Mouse (Mus musculus) limb, embryonic 11.5 days (tissue): Measurements from ENCODE around the gene Ccnd2. TPM values are rescaled to one million over a fixed set of nuclear protein-coding genes. Genes with fewer than 3 reads are reported as not detected.

ENCODE experiments used
- ATAC-seq: fragments of 200-750 bp; cut with Nextera tagmentation; 2 replicates; pipeline ENCODE4 v1.8.0; 2017; ENCODE audit warnings: low read depth; ENCODE audit not compliant: insufficient number of reproducible peaks, low FRiP score, low TSS enrichment
- DNase-seq: peaks from one replicate; pipeline ENCODE4 v3.0.0-alpha.2; 2015; ENCODE audit warnings: low spot score
- H3K27ac ChIP-seq: fragments of 300-500 bp; sonication (generic); replicated peaks from 2 replicates; pipeline ENCODE4 v1.5.1; 2014; ENCODE audit warnings: low read depth, mild to moderate bottlenecking, low read length
- H3K27me3 ChIP-seq: fragments of 300-500 bp; sonication (generic); 2 replicates; pipeline ENCODE4 v1.6.1; 2014; ENCODE audit warnings: mild to moderate bottlenecking, low read length, mixed read lengths; ENCODE audit not compliant: control insufficient read depth, insufficient read depth
- H3K36me3 ChIP-seq: fragments of 300-500 bp; sonication (generic); 2 replicates; pipeline ENCODE4 v1.6.1; 2014; ENCODE audit warnings: mild to moderate bottlenecking, low read length, moderate library complexity, mixed read lengths; ENCODE audit not compliant: control insufficient read depth, insufficient read depth
- H3K4me1 ChIP-seq: fragments of 300-500 bp; sonication (generic); 2 replicates; pipeline ENCODE4 v1.6.1; 2014; ENCODE audit warnings: low read length, mixed read lengths; ENCODE audit not compliant: control insufficient read depth, insufficient read depth
- H3K4me2 ChIP-seq: fragments of 300-500 bp; sonication (generic); 2 replicates; pipeline ENCODE4 v1.6.1; 2014; ENCODE audit warnings: low read depth, mild to moderate bottlenecking, moderate library complexity; ENCODE audit not compliant: severe bottlenecking
- H3K4me3 ChIP-seq: fragments of 300-500 bp; sonication (generic); 2 replicates; pipeline ENCODE4 v1.5.1; 2014; ENCODE audit warnings: low read depth, low read length
- H3K9ac ChIP-seq: fragments of 300-500 bp; sonication (generic); 2 replicates; pipeline ENCODE4 v1.6.1; 2014; ENCODE audit warnings: mild to moderate bottlenecking, low read length
- H3K9me3 ChIP-seq: fragments of 300-500 bp; sonication (generic); 2 replicates; pipeline ENCODE4 v1.6.1; 2016; ENCODE audit warnings: low read length; ENCODE audit not compliant: control insufficient read depth
- WGBS: fragments of 180-500 bp; shearing (Covaris S2); extraction: QIAGEN DNeasy Blood & Tissue Kit; methylation state at CpG from one replicate; pipeline ENCODE4 v1.1.7; 2014; 5-methylcytosine and 5-hydroxymethylcytosine counted together
- polyA plus RNA-seq: library from polyadenylated mRNA; unstranded; fragments of >200 nt; fragmentation: Nextera tagmentation; extraction: Ambion mirVana; gene quantifications from 2 replicates; pipeline ENCODE4 v1.2.1, GENCODE M21; 2014

Gene Ccnd2
- polyA plus RNA-seq, 1 experiment from 2014 or later, result 1,097 TPM

DNA sequence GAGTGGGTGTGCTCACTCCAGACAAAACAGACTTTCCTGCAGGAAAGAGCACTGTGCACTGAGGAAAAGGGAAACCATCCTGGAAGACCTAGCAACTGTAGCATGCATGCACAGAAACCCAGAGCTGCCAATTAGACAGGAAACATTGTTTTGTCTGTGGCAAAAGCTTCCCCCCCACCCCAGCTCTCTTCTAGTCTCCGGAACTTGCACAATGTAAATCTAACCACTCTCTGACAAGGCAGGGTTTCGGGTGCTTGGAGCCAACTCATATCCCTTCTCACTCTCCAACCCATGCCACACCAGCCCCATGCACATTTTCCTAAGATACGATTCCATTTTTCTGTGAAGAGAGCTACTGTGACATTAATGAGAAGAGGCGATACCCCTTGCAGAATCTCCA lies 13.7 kb upstream of the Ccnd2 start:
- no peak for DNase-seq
- Histone ChIP-seq H3K9me3 (no peaks in the 10 kb centered on the region), H3K4me1 (no peaks in the 10 kb centered on the region), H3K4me2 (no peak overlapping the region), H3K36me3 (no peaks in the 10 kb centered on the region), H3K4me3 (no peak overlapping the region), H3K9ac (no peak overlapping the region), H3K27me3 (no peaks in the 10 kb centered on the region), H3K27ac (no peak overlapping the region)
- WGBS, result 81% methylated on average over 4 of the region's 4 CpGs
- ATAC-seq, result no peak

DNA sequence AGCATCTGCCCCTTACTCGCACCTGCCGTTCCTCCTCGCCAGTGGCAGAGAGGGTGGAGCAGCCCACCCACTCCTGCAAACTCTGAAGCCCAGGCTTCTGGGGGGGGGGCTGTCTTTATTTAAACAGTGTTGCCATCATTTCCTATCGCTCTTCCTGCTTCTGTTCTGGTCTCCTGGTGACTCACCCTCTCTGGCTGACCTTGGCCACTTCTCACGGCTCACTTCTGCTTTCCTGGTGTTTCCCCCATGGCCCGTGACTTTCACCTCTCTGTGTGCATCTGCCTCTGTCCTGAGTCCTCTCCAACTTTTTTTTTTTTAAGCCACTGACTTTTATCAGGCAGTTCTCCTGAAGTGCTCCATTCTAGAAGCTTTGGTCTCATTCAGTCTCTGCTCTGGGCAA lies 10.8 kb upstream of the Ccnd2 start:
- Histone ChIP-seq H3K9me3 (no peaks in the 10 kb centered on the region), H3K4me2 (no peak overlapping the region), H3K27ac (no peak overlapping the region), H3K9ac (no peak overlapping the region), H3K36me3 (no peaks in the 10 kb centered on the region), H3K27me3 (no peaks in the 10 kb centered on the region), H3K4me1 (no peaks in the 10 kb centered on the region), H3K4me3 (no peak overlapping the region)
- no peak for DNase-seq
- WGBS, result 50% methylated on average over 6 of the region's 6 CpGs
- ATAC-seq, result no peak

DNA sequence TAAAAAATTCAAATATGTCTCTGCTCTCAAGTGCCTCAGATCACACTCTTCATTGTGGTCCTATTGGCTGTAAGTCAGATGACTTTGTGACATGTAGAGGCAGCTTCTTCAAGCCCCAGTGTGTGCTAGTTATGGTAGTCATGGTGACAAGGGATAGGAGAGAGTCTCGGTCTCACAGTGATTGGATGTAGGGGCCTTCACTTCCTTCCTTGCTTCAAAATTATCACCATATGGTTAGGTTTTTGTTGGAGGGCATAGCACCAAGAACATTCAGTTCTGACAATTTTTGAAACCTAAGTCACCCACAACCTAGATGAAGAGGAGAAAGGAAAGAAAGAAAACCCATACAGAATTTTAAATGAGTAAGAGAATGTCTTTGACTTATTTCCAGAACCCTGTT lies 5.3 kb upstream of the Ccnd2 start:
- no peak overlapping the region for H3K4me2 ChIP-seq
- no peak for ATAC-seq
- no peak overlapping the region for H3K9ac ChIP-seq
- peaks cover 6% of the 10 kb centered on the region; the same call in 1 of the 2 replicates for H3K4me1 ChIP-seq
- H3K9me3 ChIP-seq, result no peaks in the 10 kb centered on the region
- H3K36me3 ChIP-seq, result no peaks in the 10 kb centered on the region
- 44% methylated on average over 1 of the region's 1 CpGs for WGBS
- no peak for DNase-seq
- H3K4me3 ChIP-seq, result no peak overlapping the region
- no peaks in the 10 kb centered on the region for H3K27me3 ChIP-seq
- no peak overlapping the region for H3K27ac ChIP-seq

DNA sequence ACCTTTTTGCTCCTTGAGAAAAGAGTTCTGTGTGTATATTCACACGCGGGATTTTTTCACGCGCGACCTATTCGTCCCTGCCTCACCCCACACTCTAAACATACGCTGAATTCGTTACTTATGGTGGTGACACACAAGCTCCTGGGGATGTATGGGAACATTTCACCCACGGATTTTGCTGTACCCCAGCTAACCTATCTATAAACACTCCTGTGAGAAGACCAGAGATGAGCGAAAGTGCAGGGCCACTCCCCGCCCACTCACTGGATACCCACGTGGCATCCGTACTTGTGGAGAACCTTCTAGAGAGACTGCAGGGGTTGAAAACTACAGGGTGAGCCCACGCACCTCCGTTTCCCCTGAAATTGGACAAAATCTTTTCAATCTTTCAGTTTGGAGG lies 3.5 kb upstream of the Ccnd2 start:
- Histone ChIP-seq H3K27me3 (no peaks in the 10 kb centered on the region), H3K9me3 (no peaks in the 10 kb centered on the region), H3K27ac (no peak overlapping the region), H3K36me3 (no peaks in the 10 kb centered on the region), H3K4me1 (peaks cover 16% of the 10 kb centered on the region), H3K4me3 (peak overlapping the region; percentile 37), H3K9ac (peak overlapping the region; percentile 51), H3K4me2 (peak overlapping the region; percentile 87)
- WGBS, result 1% methylated on average over 15 of the region's 15 CpGs
- ATAC-seq (no peak), DNase-seq (peak; percentile 63)

DNA sequence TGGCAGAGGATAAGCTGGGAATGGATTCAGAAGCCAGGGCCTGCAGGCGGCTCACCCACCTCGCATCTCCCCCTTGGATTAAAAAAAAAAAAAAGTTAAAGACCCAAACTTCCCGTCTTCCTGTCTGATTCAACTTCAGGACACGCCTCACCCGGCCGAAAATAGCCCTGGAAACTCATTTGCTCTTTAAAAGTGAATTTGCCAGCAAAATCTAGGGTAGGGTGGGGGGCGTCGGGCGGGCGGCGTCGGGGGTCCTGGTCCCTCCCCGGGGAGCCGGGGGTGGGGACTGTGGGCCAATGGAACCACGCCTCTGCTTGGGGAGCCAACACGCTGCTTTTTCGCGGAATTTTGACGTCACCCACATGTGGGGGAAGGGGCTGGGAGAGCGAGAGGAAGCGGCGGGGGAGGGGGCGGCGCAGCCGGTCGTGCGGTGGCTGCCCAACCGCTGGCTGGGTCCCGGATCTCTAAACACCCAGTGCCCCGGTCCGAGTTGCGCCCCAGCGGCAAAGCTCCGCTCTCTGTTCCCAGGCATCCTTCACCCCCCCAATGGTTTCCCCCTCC lies 2.8 kb upstream of the Ccnd2 start:
- ATAC-seq, result 0 out of 2 replicates have a peak, but pooled peaks have one; percentile 12
- H3K4me2 ChIP-seq, result peak overlapping the region; percentile 87
- peak overlapping the region; percentile 37 for H3K4me3 ChIP-seq
- H3K9me3 ChIP-seq, result no peaks in the 10 kb centered on the region
- H3K36me3 ChIP-seq, result no peaks in the 10 kb centered on the region
- H3K9ac ChIP-seq, result peak overlapping the region; percentile 56
- no peaks in the 10 kb centered on the region for H3K27me3 ChIP-seq
- peak overlapping the region; percentile 65 for H3K27ac ChIP-seq
- WGBS, result under 1% methylated on average over 34 of the region's 34 CpGs
- peak; percentile 94 for DNase-seq
- H3K4me1 ChIP-seq, result peaks cover 16% of the 10 kb centered on the region

DNA sequence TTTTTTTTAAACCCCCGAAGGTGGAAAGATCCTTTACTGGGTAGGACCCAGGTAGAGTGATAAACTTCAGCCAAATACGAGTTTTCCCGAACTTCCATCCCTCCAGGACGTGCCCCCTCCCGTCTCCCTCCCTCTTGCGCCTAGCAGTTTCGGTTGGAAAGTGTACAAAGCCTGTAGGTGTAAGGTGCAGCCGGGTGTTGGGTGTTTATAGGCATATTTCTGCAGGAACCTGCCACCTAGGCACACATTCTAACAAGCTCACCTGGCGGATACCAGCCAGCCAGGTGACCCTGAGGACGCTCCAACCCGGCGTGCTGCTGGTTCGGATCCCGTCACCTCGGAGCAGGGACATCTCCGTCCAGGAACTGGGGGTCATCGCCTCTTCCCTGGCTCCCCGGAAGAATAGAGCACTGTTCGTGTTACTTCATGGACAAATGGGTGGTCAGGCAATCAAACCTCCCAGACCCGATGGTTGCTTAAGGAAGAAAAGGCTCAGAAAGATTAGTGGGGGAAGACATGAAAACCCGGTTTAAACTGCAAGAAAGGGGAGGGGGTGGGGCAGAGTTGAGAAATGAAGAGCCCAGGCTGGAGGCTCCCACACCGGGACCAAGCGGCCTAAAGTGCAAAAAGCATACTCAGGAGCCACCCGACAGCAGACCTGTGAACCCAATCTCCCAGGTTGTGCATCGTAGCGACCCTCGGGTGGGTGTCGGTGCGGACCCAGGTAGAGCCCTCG lies 2.1 kb upstream of the Ccnd2 start:
- Histone ChIP-seq H3K36me3 (no peaks in the 10 kb centered on the region), H3K9ac (peak overlapping the region; percentile 56), H3K4me1 (peaks cover 16% of the 10 kb centered on the region), H3K4me2 (peak overlapping the region; percentile 87), H3K27me3 (no peaks in the 10 kb centered on the region), H3K9me3 (no peaks in the 10 kb centered on the region), H3K27ac (peak overlapping the region; percentile 65), H3K4me3 (peak overlapping the region; percentile 37)
- WGBS, result 1% methylated on average over 30 of the region's 30 CpGs
- ATAC-seq (no peak), DNase-seq (peak; percentile 53)

DNA sequence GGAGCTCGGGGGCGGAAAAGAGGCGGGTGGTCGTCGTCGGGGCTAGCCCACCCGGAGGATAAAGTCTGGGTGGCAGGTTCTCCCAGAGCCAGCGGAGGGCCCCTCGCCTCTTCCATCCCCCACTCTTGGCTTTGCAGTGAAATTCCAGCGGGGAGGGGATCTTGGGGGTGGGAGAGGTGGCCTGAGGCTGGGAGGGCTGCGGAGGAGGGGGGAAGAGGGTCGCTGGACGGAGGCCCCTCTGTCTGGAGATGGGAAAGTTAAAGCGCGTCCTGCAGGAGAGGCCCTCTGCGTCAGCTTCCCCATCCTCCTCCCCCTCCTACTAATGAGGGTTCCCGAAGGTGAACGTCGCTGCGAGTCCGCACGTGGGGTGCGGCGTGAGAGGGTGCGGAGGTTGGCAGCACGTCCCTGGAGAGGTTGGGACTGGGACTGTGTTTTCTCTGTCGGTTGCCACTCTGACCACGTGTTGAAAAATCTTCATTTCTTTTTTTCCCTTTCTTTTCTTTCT lies 1.4 kb upstream of the Ccnd2 start:
- Histone ChIP-seq H3K4me1 (peaks cover 19% of the 10 kb centered on the region), H3K27ac (peak overlapping the region; percentile 65), H3K9ac (peak overlapping the region; percentile 56), H3K27me3 (no peaks in the 10 kb centered on the region), H3K9me3 (no peaks in the 10 kb centered on the region), H3K4me3 (peak overlapping the region; percentile 37), H3K36me3 (no peaks in the 10 kb centered on the region), H3K4me2 (peak overlapping the region; percentile 87)
- DNase-seq (peak; percentile 83), ATAC-seq (no peak)
- under 1% methylated on average over 27 of the region's 28 CpGs for WGBS

DNA sequence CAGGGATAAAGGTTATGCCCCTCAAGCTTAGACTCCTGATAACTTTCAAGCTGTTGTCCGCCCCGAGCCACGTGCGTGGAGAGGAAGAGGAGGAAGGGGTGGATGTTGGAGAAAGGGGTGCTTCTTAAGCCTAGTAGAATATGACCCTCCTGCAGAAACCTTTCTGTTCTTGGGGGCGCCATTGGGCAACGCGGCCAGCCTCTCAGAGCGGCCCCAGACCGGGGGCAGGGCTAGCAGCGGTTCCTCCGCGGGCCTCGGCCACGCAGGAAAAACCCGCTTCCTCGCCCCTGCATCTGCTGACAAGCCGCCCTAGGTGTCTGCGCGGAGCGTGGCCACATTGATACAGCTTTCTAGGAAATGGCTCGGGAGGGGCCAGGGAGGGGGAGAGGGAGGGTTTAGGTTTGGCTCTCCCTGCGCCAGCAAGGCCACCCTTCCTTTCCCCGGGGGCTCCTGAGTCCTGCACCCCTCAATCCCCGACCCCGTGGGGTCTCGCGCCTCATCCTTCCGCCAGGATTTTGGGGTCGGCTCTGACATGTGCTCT lies 358 bp downstream of the Ccnd2 start:
- 0% methylated on average over 29 of the region's 29 CpGs for WGBS
- Histone ChIP-seq H3K4me1 (peaks cover 19% of the 10 kb centered on the region), H3K27me3 (no peaks in the 10 kb centered on the region), H3K9ac (peak overlapping the region; percentile 67), H3K9me3 (no peaks in the 10 kb centered on the region), H3K4me3 (peak overlapping the region; percentile 37), H3K4me2 (peak overlapping the region; percentile 87), H3K36me3 (peaks cover under 1% of the 10 kb centered on the region; the same call in 1 of the 2 replicates), H3K27ac (peak overlapping the region; percentile 97)
- ATAC-seq, result peak; percentile 6
- peak; percentile 79 for DNase-seq
